Mouse (Mus musculus): ENCODE measurements around the gene Mpeg1. TPM values are rescaled to one million over a fixed set of nuclear protein-coding genes. Genes with fewer than 3 reads are reported as not detected.
A peak's percentile ranks its signal among the peaks of the same experiment; 100 is the strongest.

The Mpeg1 gene
- polyA plus RNA-seq, 1 experiment from 2014 or later, result 0.93 TPM

DNA sequence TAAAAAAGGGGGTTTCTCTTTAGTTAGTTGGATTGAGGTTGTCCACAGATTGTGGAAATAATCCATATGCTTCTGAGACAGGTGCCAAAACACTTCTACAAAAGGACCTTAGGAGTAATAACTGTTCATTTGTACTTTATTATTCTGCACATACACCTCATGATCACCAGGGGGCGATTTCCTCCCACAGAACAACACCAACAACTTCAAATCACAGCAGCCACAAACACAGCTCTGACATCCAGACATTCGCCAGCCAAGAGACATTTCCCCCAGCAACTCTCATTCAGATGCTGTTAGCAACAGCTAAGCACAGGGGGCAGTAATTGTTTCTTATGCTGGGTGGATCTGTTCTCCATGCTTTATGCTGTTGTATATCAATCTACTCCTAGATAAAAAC is 27.5 kb upstream of the Mpeg1 start:
- no peaks in the 10 kb centered on the region for H3K36me3 ChIP-seq (ENCODE audit: control insufficient read depth, insufficient read depth, low read length)
- H3K27ac ChIP-seq (replicated peaks; ENCODE audit: low read depth, low read length), result no peak overlapping the region
- H3K4me2 ChIP-seq (ENCODE audit: low read depth, low read length), result no peak overlapping the region
- no peaks in the 10 kb centered on the region for H3K9me3 ChIP-seq (ENCODE audit: control insufficient read depth, low read length)
- no peak overlapping the region for H3K9ac ChIP-seq (ENCODE audit: low read depth, low read length)
- no peaks in the 10 kb centered on the region for H3K4me1 ChIP-seq (ENCODE audit: control insufficient read depth, insufficient read depth, low read length)
- H3K27me3 ChIP-seq (replicated peaks; ENCODE audit: control insufficient read depth, insufficient read depth, low read length), result no peaks in the 10 kb centered on the region; the same call in 1 of the 2 replicates
- H3K4me3 ChIP-seq (ENCODE audit: low read depth, low read length), result no peak overlapping the region
- 11% methylated on average over 2 of the region's 2 CpGs for WGBS
- peak; percentile 70 for DNase-seq (ENCODE audit: low spot score)
- no peak; the same call in 1 of the 2 replicates for ATAC-seq (ENCODE audit: low read depth)

DNA sequence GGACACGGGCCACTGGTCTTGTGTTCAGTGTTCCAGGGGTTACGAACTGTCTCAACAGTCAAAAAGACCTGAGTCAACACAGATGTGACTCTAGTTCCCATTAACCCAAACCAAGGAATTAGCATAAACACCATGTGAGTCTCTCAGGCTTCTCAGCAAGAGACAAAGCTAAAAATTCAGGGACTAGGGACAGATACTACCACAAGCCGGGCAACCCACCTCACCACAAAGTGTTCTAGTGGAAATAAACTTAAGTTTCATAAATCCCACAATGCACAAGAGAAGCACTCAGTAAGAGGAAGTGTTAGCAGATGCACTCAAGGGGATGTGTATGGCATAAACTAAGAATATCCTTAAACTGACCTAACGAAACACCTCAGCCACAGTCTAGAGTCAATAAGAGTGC is 25.6 kb upstream of the Mpeg1 start:
- no peak for DNase-seq (ENCODE audit: low spot score)
- H3K4me2 ChIP-seq (ENCODE audit: low read depth, low read length), result no peak overlapping the region
- no peaks in the 10 kb centered on the region for H3K9me3 ChIP-seq (ENCODE audit: control insufficient read depth, low read length)
- H3K9ac ChIP-seq (ENCODE audit: low read depth, low read length), result no peak overlapping the region
- H3K27me3 ChIP-seq (replicated peaks; ENCODE audit: control insufficient read depth, insufficient read depth, low read length), result no peaks in the 10 kb centered on the region; the same call in 1 of the 2 replicates
- H3K4me1 ChIP-seq (ENCODE audit: control insufficient read depth, insufficient read depth, low read length), result no peaks in the 10 kb centered on the region
- no peak overlapping the region for H3K4me3 ChIP-seq (ENCODE audit: low read depth, low read length)
- WGBS, result 85% methylated on average over 4 of the region's 4 CpGs
- ATAC-seq (ENCODE audit: low read depth), result no peak
- H3K36me3 ChIP-seq (ENCODE audit: control insufficient read depth, insufficient read depth, low read length), result no peaks in the 10 kb centered on the region
- no peak overlapping the region for H3K27ac ChIP-seq (replicated peaks; ENCODE audit: low read depth, low read length)

DNA sequence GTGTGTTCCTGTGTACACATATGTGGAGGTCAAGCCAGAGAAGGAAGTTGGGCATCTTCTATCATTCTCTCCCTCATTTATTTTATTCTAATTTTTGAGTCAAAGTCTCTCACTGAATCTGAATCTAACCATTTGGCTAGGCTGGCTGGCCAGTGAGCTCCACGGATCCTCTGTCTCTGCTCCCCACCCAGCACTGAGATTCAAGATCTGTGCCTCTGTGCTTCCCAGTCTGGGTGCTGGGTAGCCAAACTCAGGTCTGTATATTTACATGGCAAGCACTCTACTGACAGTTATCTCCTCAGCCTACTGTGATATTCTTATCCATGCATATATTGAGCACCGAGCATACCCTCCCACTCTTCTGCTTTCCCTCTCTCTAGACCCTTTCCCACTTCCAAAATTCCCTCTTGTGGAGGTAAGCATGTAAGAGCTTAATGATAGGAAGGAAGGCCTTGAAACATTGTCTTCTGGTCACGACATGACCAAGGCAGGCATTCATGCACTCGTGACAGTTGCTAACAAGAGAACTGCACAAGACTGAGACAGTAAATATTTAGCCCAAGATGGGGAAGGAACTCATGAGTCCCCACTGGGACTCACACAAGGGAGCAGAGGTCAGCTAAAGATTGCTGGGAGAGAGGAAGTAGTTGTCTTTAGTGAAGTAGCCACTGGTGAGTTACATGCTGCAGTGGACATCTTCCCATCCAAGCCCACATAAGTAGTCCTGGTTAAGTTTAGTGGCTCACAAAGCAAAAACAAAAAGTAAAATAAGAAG is 24.6 kb upstream of the Mpeg1 start:
- DNase-seq (ENCODE audit: low spot score) (no peak), ATAC-seq (ENCODE audit: low read depth) (no peak)
- no peaks in the 10 kb centered on the region; the same call in 1 of the 2 replicates for H3K27me3 ChIP-seq (replicated peaks; ENCODE audit: control insufficient read depth, insufficient read depth, low read length)
- WGBS, result 68% methylated on average over 4 of the region's 4 CpGs
- no peaks in the 10 kb centered on the region for H3K36me3 ChIP-seq (ENCODE audit: control insufficient read depth, insufficient read depth, low read length)
- H3K4me2 ChIP-seq (ENCODE audit: low read depth, low read length), result no peak overlapping the region
- no peaks in the 10 kb centered on the region for H3K9me3 ChIP-seq (ENCODE audit: control insufficient read depth, low read length)
- no peaks in the 10 kb centered on the region for H3K4me1 ChIP-seq (ENCODE audit: control insufficient read depth, insufficient read depth, low read length)
- no peak overlapping the region for H3K9ac ChIP-seq (ENCODE audit: low read depth, low read length)
- H3K27ac ChIP-seq (replicated peaks; ENCODE audit: low read depth, low read length), result no peak overlapping the region
- H3K4me3 ChIP-seq (ENCODE audit: low read depth, low read length), result no peak overlapping the region

GRCm38 (mm10) chr19:12439581-12439980 is 21.0 kb upstream of the Mpeg1 start:
- no peaks in the 10 kb centered on the region for H3K4me1 ChIP-seq (ENCODE audit: control insufficient read depth, insufficient read depth, low read length)
- no peaks in the 10 kb centered on the region for H3K9me3 ChIP-seq (ENCODE audit: control insufficient read depth, low read length)
- WGBS, result 45% methylated on average over 1 of the region's 1 CpGs
- no peak overlapping the region for H3K27ac ChIP-seq (replicated peaks; ENCODE audit: low read depth, low read length)
- no peaks in the 10 kb centered on the region for H3K27me3 ChIP-seq (replicated peaks; ENCODE audit: control insufficient read depth, insufficient read depth, low read length)
- H3K4me2 ChIP-seq (ENCODE audit: low read depth, low read length), result no peak overlapping the region
- H3K4me3 ChIP-seq (ENCODE audit: low read depth, low read length), result no peak overlapping the region
- no peaks in the 10 kb centered on the region for H3K36me3 ChIP-seq (ENCODE audit: control insufficient read depth, insufficient read depth, low read length)
- no peak for DNase-seq (ENCODE audit: low spot score)
- H3K9ac ChIP-seq (ENCODE audit: low read depth, low read length), result no peak overlapping the region
- ATAC-seq (ENCODE audit: low read depth), result no peak

DNA sequence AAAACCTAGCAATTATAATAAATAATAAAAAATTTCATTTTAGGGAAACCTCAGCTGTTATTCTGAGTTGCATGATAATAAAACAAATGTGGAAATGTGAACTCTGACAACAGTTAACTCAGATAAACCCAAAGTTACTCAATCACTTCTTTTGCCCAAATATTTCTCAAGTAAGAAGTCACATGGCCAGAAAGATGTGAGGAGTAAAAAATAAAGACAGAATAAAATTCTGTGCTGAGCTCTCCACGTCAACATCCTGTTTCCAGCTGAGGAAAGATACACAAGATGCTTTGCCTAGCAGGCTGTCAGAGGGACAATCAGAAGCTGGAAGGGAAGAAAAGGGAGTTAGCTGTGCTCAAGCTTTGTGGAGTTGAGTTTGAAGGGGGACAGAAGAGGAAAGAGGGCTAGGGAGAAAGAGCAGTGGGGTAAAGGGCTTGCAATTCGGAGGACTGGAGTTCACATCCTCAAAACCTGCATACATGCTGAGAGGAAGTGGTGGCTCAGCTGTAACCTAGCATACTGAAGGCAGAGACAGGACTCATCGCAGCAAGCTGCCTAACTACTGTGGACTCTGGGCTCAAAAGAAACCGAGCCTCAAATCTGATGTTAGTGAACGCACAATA is 20.4 kb upstream of the Mpeg1 start:
- Histone ChIP-seq H3K4me1 (ENCODE audit: control insufficient read depth, insufficient read depth, low read length) (no peaks in the 10 kb centered on the region), H3K27me3 (replicated peaks; ENCODE audit: control insufficient read depth, insufficient read depth, low read length) (no peaks in the 10 kb centered on the region)
- WGBS, result 77% methylated on average over 5 of the region's 5 CpGs

GRCm38 (mm10) chr19:12442560-12442959 is 18.0 kb upstream of the Mpeg1 start:
- DNase-seq (ENCODE audit: low spot score), result no peak
- H3K9ac ChIP-seq (ENCODE audit: low read depth, low read length), result no peak overlapping the region
- WGBS, result 71% methylated on average over 4 of the region's 4 CpGs

More for the DNA sequence above, 20.4 kb upstream of the Mpeg1 start:
- no peak for DNase-seq (ENCODE audit: low spot score)
- Histone ChIP-seq H3K9ac (ENCODE audit: low read depth, low read length) (no peak overlapping the region), H3K9me3 (ENCODE audit: control insufficient read depth, low read length) (no peaks in the 10 kb centered on the region), H3K4me3 (ENCODE audit: low read depth, low read length) (no peak overlapping the region), H3K27ac (replicated peaks; ENCODE audit: low read depth, low read length) (no peak overlapping the region), H3K36me3 (ENCODE audit: control insufficient read depth, insufficient read depth, low read length) (no peaks in the 10 kb centered on the region), H3K4me2 (ENCODE audit: low read depth, low read length) (no peak overlapping the region)
- ATAC-seq (ENCODE audit: low read depth), result no peak

GRCm38 (mm10) chr19:12445014-12445413 is 15.6 kb upstream of the Mpeg1 start:
- ATAC-seq (ENCODE audit: low read depth) (no peak), DNase-seq (ENCODE audit: low spot score) (no peak)
- Histone ChIP-seq H3K4me2 (ENCODE audit: low read depth, low read length) (no peak overlapping the region), H3K36me3 (ENCODE audit: control insufficient read depth, insufficient read depth, low read length) (no peaks in the 10 kb centered on the region), H3K4me3 (ENCODE audit: low read depth, low read length) (no peak overlapping the region), H3K9me3 (ENCODE audit: control insufficient read depth, low read length) (no peaks in the 10 kb centered on the region), H3K27me3 (replicated peaks; ENCODE audit: control insufficient read depth, insufficient read depth, low read length) (no peaks in the 10 kb centered on the region), H3K9ac (ENCODE audit: low read depth, low read length) (no peak overlapping the region), H3K27ac (replicated peaks; ENCODE audit: low read depth, low read length) (no peak overlapping the region), H3K4me1 (ENCODE audit: control insufficient read depth, insufficient read depth, low read length) (no peaks in the 10 kb centered on the region)
- WGBS, result 79% methylated on average over 3 of the region's 3 CpGs

More at GRCm38 (mm10) chr19:12442560-12442959, 18.0 kb upstream of the Mpeg1 start:
- H3K4me3 ChIP-seq (ENCODE audit: low read depth, low read length), result no peak overlapping the region
- no peak overlapping the region for H3K27ac ChIP-seq (replicated peaks; ENCODE audit: low read depth, low read length)
- no peaks in the 10 kb centered on the region for H3K4me1 ChIP-seq (ENCODE audit: control insufficient read depth, insufficient read depth, low read length)
- ATAC-seq (ENCODE audit: low read depth), result no peak
- no peaks in the 10 kb centered on the region for H3K9me3 ChIP-seq (ENCODE audit: control insufficient read depth, low read length)
- no peaks in the 10 kb centered on the region for H3K36me3 ChIP-seq (ENCODE audit: control insufficient read depth, insufficient read depth, low read length)
- no peak overlapping the region for H3K4me2 ChIP-seq (ENCODE audit: low read depth, low read length)
- H3K27me3 ChIP-seq (replicated peaks; ENCODE audit: control insufficient read depth, insufficient read depth, low read length), result no peaks in the 10 kb centered on the region

- no peak overlapping the region for H3K9ac ChIP-seq (ENCODE audit: low read depth, low read length)
- H3K4me2 ChIP-seq (ENCODE audit: low read depth, low read length), result peak overlapping the region; percentile 38
- H3K27ac ChIP-seq (replicated peaks; ENCODE audit: low read depth, low read length), result no peak overlapping the region; the same call in 1 of the 2 replicates
- peak; percentile 68; the same call in 1 of the 2 replicates for ATAC-seq (ENCODE audit: low read depth)
- no peaks in the 10 kb centered on the region; the same call in 1 of the 2 replicates for H3K4me1 ChIP-seq (ENCODE audit: control insufficient read depth, insufficient read depth, low read length)
- DNase-seq (ENCODE audit: low spot score), result peak; percentile 69
- H3K9me3 ChIP-seq (ENCODE audit: control insufficient read depth, low read length), result no peaks in the 10 kb centered on the region
- H3K36me3 ChIP-seq (ENCODE audit: control insufficient read depth, insufficient read depth, low read length), result no peaks in the 10 kb centered on the region
- no peaks in the 10 kb centered on the region for H3K27me3 ChIP-seq (replicated peaks; ENCODE audit: control insufficient read depth, insufficient read depth, low read length)
- H3K4me3 ChIP-seq (ENCODE audit: low read depth, low read length), result peak overlapping the region; percentile 6; the same call in 1 of the 2 replicates
- 46% methylated on average over 12 of the region's 12 CpGs for WGBS
These were observed 3.0 kb upstream of the Mpeg1 start for GRCm38 (mm10) chr19:12457401-12458066.

Data from embryonic facial prominence, embryonic 14.5 days (tissue).